Mouse (Mus musculus) limb, embryonic 13.5 days (tissue): ENCODE measurements around the gene Slc35e3. TPM values are rescaled to one million over a fixed set of nuclear protein-coding genes. Genes with fewer than 3 reads are reported as not detected.

Experiments
- ATAC-seq: fragments of 200-750 bp; cut with Nextera tagmentation; 2 replicates; pipeline ENCODE4 v1.8.0; 2017; ENCODE audit warnings: low read depth, moderate number of reproducible peaks, moderate TSS enrichment; ENCODE audit not compliant: low FRiP score
- H3K27ac ChIP-seq: fragments of 300-500 bp; sonication (generic); 2 replicates; pipeline ENCODE4 v1.5.1; 2015; ENCODE audit warnings: inconsistent platforms, mild to moderate bottlenecking, moderate library complexity
- H3K27me3 ChIP-seq: fragments of 300-500 bp; sonication (generic); 2 replicates; pipeline ENCODE4 v1.6.1; 2015; ENCODE audit warnings: mild to moderate bottlenecking, inconsistent platforms
- H3K36me3 ChIP-seq: fragments of 300-500 bp; sonication (generic); 2 replicates; pipeline ENCODE4 v1.6.1; 2015; ENCODE audit warnings: inconsistent platforms, mild to moderate bottlenecking, moderate library complexity
- H3K4me1 ChIP-seq: fragments of 300-500 bp; sonication (generic); 2 replicates; pipeline ENCODE4 v1.6.1; 2015; ENCODE audit warnings: inconsistent platforms
- H3K4me2 ChIP-seq: fragments of 300-500 bp; sonication (generic); replicated peaks from 2 replicates; pipeline ENCODE4 v1.6.1; 2015; ENCODE audit warnings: inconsistent platforms, mild to moderate bottlenecking, moderate library complexity
- H3K4me3 ChIP-seq: fragments of 300-500 bp; sonication (generic); 2 replicates; pipeline ENCODE4 v1.5.1; 2015; ENCODE audit warnings: moderate library complexity, mild to moderate bottlenecking, inconsistent platforms
- H3K9ac ChIP-seq: fragments of 300-500 bp; sonication (generic); 2 replicates; pipeline ENCODE4 v1.6.1; 2015; ENCODE audit warnings: mild to moderate bottlenecking, inconsistent platforms
- H3K9me3 ChIP-seq: fragments of 300-500 bp; sonication (generic); 2 replicates; pipeline ENCODE4 v1.6.1; 2016; ENCODE audit warnings: inconsistent platforms
- WGBS: fragments of 180-500 bp; shearing (Covaris S2); methylation state at CpG from one replicate; pipeline ENCODE4 v1.1.7; 2015; 5-methylcytosine and 5-hydroxymethylcytosine counted together
- polyA plus RNA-seq: library from polyadenylated mRNA; unstranded; fragments of >200 nt; fragmentation: Nextera tagmentation; extraction: Ambion mirVana; gene quantifications from 2 replicates; pipeline ENCODE4 v1.2.1, GENCODE M21; 2015

Slc35e3 gene
- polyA plus RNA-seq, 1 experiment from 2014 or later = 44.3 TPM

DNA sequence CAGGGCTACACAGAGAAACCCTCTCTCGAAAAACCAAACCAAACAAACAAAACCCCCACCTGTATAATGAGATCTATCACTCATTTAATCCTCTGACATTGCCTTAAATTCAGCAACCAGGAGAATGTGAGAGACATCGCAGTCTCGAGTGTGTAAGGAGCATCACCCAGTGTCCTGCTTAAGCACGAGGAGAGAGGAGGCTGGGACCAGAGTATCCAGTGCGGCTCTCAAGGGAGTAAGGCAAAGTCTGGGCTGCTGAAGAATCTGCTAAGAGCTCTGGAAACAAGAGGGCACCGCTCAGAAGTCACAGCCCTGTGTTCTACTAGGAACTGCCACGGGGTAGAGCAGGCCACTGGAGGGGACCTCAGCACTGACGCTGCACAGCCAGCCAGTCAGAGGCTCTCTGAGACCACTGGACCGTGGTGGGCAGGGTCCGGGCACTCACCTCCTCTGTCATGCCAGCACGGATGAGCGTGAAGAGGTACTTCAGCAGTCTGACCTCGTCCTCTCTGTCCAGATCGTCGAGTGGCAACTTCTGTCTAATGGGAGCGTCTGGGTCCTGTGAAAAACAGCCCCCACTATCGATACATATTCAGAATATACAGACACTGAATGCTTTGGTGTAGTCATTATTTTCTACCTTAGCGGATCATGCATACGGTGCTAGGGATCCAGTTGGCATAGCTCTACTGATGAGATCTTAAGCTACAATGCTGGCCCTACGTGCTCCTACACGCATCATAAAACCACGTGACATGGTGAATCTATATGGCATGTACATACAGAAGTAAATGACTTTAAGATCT, 28.0 kb upstream of the Slc35e3 start:
- no peaks in the 10 kb centered on the region for H3K9me3 ChIP-seq
- peaks cover 91% of the 10 kb centered on the region for H3K36me3 ChIP-seq
- no peak for ATAC-seq

DNA sequence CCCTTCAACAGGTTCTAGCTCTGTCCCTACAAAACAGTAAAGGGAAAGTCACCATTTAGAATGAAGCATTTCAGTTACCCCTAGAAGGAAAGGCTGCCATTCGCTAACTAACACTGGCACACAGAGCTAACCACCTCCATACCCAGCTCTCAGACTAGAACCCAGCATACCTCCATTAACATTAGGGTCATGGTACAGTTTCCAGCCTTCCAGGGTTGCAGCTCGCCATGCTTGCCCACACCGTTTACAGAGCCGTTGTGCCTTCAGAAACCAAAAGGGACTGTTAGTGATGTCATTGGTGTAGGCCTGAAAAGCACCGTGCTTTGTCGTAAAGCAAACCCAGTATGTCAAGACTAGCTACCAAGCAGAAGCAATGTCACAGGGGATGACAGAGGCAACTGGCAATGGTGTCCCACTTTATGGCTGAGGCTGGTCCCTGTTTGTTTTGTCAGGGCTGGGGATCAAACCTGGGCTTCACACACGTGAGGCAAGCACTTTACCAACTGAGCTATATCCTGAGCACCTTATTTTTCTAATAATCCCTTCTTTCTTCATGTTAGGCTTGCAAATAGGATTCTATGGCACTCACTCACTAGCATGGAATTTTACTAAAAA, 27.0 kb upstream of the Slc35e3 start:
- peaks cover 86% of the 10 kb centered on the region for H3K36me3 ChIP-seq
- WGBS = 95% methylated on average over 7 of the region's 7 CpGs
- H3K27ac ChIP-seq = no peak overlapping the region

More for the DNA sequence above, 28.0 kb upstream of the Slc35e3 start:
- no peak overlapping the region for H3K4me2 ChIP-seq
- no peaks in the 10 kb centered on the region for H3K27me3 ChIP-seq
- no peaks in the 10 kb centered on the region for H3K4me1 ChIP-seq
- no peak overlapping the region for H3K9ac ChIP-seq
- WGBS = 93% methylated on average over 22 of the region's 22 CpGs
- H3K27ac ChIP-seq = no peak overlapping the region
- H3K4me3 ChIP-seq = no peak overlapping the region

DNA sequence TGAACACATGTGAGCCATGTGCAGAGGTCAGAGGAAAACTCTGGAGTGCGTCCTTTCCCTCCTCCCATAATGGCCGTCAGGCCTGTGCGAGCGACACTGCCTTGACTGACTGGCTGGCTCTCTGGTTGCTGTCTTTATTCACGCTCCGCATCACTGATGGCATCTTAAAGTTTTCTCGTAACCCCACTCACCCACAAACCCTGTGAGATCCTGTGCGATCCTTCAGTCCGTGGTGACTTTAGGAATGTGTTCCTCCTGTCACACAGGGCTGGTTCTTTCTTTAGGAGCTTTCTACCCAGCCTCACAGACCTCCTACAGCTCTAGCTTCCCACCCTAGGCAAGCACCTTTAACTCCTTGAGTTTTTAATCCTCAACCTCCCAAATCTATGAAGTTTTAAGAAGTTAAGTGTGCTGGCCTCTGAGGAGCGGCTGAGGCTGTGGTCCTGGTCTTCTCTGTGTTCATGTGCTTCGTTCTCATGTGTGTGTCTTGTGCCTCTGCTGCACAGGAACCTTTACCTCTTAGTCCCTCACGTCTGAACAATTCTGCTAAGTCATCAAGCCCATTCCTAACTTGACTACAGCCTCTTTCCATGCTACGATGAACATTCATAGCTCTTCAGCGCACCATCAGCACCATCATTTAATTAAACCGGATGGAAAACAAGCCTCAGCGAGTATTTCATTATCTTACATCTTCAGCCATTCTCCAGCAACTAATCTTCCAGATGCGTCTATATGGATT, 26.4 kb upstream of the Slc35e3 start:
- Histone ChIP-seq H3K4me3 (no peak overlapping the region), H3K27ac (no peak overlapping the region), H3K9ac (no peak overlapping the region), H3K9me3 (no peaks in the 10 kb centered on the region), H3K27me3 (no peaks in the 10 kb centered on the region), H3K36me3 (peaks cover 86% of the 10 kb centered on the region), H3K4me2 (no peak overlapping the region), H3K4me1 (no peaks in the 10 kb centered on the region)
- 93% methylated on average over 17 of the region's 17 CpGs for WGBS
- no peak for ATAC-seq

More for the DNA sequence above, 27.0 kb upstream of the Slc35e3 start:
- Histone ChIP-seq H3K4me1 (no peaks in the 10 kb centered on the region), H3K4me3 (no peak overlapping the region), H3K9ac (no peak overlapping the region), H3K9me3 (no peaks in the 10 kb centered on the region), H3K27me3 (no peaks in the 10 kb centered on the region), H3K4me2 (no peak overlapping the region)
- no peak for ATAC-seq

DNA sequence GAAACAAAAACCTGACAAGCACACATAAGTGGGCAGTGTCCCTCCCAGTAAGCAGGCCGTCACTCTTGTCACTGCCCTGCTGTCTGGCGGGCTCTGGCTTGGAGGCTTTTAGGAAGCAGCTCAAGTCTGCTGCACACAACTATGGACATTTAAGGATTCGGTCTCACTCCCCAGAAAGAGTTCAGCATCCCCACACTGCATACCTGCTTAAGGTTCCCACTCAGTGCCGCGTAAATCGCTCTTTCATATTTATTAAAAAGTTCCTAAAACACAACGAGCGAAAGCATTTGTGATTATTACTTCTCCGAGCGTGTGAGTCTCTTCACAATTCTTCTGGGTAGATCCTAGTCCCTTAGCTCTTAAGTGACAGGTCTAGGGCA, 25.0 kb upstream of the Slc35e3 start:
- H3K4me1 ChIP-seq = no peaks in the 10 kb centered on the region
- H3K4me2 ChIP-seq = no peak overlapping the region
- peaks cover 84% of the 10 kb centered on the region for H3K36me3 ChIP-seq
- no peak overlapping the region for H3K4me3 ChIP-seq
- H3K9me3 ChIP-seq = no peaks in the 10 kb centered on the region
- H3K27me3 ChIP-seq = no peaks in the 10 kb centered on the region
- WGBS = 95% methylated on average over 10 of the region's 10 CpGs
- H3K9ac ChIP-seq = no peak overlapping the region
- no peak for ATAC-seq
- no peak overlapping the region for H3K27ac ChIP-seq

DNA sequence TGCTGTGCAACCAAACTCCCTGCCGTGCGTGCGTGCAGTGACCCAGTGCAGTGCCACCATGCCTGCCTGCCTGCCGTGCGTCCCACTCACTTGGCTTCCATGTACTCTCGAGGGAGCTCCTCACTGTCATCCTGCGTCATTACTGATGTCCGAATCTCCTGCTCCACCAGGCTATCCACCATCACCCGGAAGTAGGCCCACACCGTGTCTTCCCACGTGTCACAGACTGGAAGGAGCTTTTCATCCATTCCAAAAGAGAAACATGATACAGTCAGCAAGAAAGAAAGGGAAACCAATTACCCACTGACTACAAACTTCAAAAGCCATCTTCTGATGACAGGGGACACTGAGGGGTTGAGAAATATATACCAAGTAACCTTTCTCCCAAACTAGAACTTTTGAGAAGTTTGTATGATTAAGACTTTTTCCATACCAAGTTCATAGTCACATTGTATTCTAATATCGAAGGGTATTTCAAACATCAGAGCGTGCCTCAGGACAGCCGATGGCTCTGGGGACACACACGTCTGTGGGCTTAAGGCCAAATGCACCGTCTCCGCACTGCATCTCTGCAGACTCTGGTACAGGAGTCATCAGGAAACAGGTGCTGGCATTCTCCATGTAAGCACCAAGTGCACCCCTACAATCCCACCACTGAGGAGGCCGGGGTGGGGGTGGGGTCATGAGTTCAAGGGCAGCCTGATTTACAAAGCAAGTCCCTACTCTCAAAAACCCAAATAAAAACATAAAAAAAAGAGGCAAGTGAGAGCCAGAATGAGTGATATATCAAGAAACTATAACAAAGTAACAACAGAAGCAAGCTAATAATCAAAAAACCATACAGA, 24.3 kb upstream of the Slc35e3 start:
- Histone ChIP-seq H3K27ac (no peak overlapping the region), H3K4me3 (no peak overlapping the region), H3K4me2 (no peak overlapping the region), H3K36me3 (peaks cover 85% of the 10 kb centered on the region), H3K9me3 (no peaks in the 10 kb centered on the region), H3K9ac (no peak overlapping the region), H3K27me3 (no peaks in the 10 kb centered on the region), H3K4me1 (no peaks in the 10 kb centered on the region)
- no peak for ATAC-seq
- WGBS = 92% methylated on average over 18 of the region's 18 CpGs

DNA sequence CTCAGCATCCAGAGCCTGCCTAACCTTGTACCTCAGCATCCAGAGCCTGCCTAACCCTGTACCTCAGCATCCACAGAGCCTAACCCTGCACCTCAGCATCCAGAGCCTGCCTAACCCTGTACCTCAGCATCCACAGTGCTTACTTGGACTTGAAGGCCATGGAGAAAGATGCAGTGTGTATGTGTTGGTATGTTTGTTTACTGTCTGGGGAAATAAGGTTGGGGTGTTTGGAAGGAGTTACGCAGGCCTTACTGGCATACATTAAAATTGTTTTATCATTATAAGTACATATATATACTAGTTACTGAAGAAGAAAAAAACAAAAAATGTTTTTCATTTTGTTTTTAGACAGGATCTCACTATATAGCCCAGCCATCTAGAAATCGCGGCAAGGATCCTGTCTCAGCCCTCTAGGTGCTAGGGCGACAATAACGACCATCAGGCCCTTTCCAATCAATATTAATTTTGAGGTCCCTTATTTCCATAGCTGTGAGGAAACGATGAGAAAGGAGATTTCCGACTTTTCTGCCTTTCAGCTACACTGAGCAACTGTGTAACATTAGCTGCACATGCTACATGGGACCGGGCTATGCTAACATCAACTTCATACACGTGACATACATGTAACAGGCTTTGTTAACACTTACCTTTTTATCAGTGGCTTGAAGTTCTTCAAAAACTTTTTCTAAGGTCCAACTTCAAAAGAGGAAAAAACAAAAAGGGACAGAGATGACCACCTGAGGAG, 23.5 kb upstream of the Slc35e3 start:
- H3K9ac ChIP-seq = no peak overlapping the region
- no peak overlapping the region for H3K4me3 ChIP-seq
- no peaks in the 10 kb centered on the region for H3K9me3 ChIP-seq
- 92% methylated on average over 9 of the region's 9 CpGs for WGBS
- no peak for ATAC-seq
- H3K36me3 ChIP-seq = peaks cover 86% of the 10 kb centered on the region
- H3K4me1 ChIP-seq = no peaks in the 10 kb centered on the region
- H3K27ac ChIP-seq = no peak overlapping the region
- no peak overlapping the region for H3K4me2 ChIP-seq
- no peaks in the 10 kb centered on the region for H3K27me3 ChIP-seq

DNA sequence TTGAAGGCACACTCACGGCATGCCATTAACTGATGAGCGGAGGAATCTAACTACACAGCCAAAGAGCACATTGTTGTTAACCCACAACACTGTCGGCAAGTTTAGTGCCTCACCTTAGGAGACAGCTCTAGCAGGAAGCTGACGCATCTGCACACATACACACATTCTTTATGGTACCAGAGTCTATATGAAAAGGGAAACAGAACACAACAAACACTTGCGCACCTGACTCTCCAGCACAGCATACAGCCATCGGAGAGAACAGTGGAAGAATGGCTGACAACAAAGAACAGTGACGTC, 21.9 kb upstream of the Slc35e3 start:
- Histone ChIP-seq H3K4me3 (no peak overlapping the region), H3K9me3 (no peaks in the 10 kb centered on the region), H3K27me3 (no peaks in the 10 kb centered on the region), H3K27ac (no peak overlapping the region), H3K9ac (no peak overlapping the region), H3K36me3 (peaks cover 83% of the 10 kb centered on the region), H3K4me2 (no peak overlapping the region), H3K4me1 (no peaks in the 10 kb centered on the region)
- 91% methylated on average over 7 of the region's 7 CpGs for WGBS
- no peak for ATAC-seq

DNA sequence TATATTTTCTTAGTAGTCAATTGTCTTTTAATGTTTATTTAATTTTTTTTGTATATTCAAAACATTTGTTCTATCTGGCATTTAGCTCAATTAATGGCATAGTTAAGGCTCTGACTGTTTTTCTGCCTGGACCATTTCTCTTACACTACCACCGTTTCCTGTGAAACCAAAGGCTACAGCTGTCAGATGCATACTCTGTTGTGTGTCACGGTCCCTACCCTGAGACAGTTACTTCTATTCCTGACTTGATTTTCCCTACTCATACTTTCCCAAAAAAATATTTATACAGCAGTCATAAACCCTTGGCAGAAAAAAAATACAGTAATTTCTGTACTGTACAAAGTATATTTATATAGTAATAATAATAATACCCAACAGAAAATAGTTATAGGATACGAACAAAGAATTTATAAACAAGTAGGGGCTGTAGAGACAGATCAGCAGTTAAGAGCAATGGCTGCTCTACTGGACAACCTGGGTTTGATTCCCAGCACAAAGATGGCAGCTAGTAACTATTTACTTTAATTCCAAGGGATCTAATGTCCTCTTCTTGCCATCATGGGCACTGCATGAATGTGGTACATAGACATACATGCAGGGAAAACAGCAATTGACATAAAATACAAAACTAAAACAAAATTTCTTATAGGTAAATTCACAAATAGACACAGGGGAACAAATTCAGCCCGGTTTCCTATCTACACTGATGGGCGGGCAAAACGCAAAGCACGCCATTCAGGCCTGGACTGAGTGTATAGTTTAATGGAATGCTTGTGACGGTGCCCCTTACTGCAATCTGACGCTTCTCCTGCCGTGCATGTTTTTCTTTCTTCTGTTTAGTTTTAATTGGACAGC, 21.3 kb upstream of the Slc35e3 start:
- Histone ChIP-seq H3K27me3 (no peaks in the 10 kb centered on the region), H3K9me3 (no peaks in the 10 kb centered on the region), H3K4me1 (no peaks in the 10 kb centered on the region), H3K9ac (no peak overlapping the region), H3K27ac (no peak overlapping the region), H3K4me3 (no peak overlapping the region), H3K4me2 (no peak overlapping the region), H3K36me3 (peaks cover 83% of the 10 kb centered on the region)
- no peak for ATAC-seq
- 89% methylated on average over 10 of the region's 10 CpGs for WGBS

DNA sequence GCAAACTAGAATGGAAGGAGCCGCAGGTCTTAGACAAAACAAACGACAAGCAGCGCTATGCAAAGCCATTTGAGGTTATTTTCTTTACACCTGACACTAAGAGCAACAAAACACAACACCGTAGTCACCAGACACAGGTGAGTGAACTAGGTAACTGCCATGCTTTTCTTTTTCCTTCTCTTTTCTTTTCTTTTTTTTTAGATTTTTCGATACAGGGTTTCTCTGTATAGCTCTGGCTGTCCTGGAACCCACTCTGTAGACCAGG, 20.7 kb upstream of the Slc35e3 start:
- Histone ChIP-seq H3K36me3 (peaks cover 84% of the 10 kb centered on the region), H3K9me3 (no peaks in the 10 kb centered on the region), H3K4me3 (no peak overlapping the region), H3K27me3 (no peaks in the 10 kb centered on the region), H3K27ac (no peak overlapping the region), H3K9ac (no peak overlapping the region), H3K4me2 (no peak overlapping the region), H3K4me1 (no peaks in the 10 kb centered on the region)
- ATAC-seq = no peak
- 93% methylated on average over 5 of the region's 5 CpGs for WGBS

DNA sequence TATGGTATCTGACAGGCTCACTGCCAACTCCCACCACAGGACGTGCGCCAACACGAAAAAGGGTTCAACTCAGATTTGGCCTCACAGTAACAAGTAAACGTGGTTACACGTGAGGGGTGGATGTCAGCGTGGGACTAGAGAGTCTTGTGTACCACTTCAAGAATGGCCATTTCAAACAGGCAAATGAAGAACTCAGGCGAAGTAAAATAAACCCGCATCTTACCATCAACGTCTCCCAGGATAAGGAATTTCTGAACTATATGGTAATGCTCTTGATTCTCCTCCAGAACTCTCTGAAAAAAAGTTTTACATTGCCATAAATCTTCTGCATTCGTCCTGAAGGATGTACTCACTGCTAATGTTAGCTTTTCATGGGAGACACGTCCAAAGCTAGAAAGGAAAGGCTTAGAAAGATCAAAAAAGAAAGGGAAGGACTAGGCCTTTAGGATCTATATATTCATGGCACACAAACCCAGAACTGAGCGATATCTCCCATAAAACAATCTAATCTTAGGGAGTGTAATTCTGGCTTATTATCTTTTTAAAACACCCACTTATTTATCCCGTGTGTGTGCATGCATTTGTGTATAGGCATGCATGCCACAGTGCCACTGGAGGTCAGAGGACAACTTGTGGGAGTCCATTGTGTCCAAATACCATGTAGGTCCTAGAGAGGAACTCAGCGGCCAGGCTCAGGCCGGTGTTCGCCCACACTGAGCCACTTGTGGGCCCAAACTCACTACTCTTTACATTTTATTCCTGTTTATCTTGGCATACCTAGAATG, 20.1 kb upstream of the Slc35e3 start:
- Histone ChIP-seq H3K9ac (no peak overlapping the region), H3K27ac (no peak overlapping the region), H3K4me2 (no peak overlapping the region), H3K4me1 (no peaks in the 10 kb centered on the region), H3K4me3 (no peak overlapping the region), H3K9me3 (no peaks in the 10 kb centered on the region), H3K27me3 (no peaks in the 10 kb centered on the region), H3K36me3 (peaks cover 84% of the 10 kb centered on the region)
- no peak for ATAC-seq
- 92% methylated on average over 16 of the region's 16 CpGs for WGBS
